Mouse (Mus musculus) MEL-GATA-1-ER (cell line): ENCODE measurements at regions not wholly inside any gene's neighbourhood (a gene's known extent, or its start where the extent isn't known, plus 50 kb on each side); places are given as distances from the start of the nearest gene placed in this dataset.

Experiments
- DNase-seq: peaks from one replicate; pipeline ENCODE4 v3.0.0-alpha.2; 2012; ENCODE audit warnings: low read depth; ENCODE audit errors: extremely low read depth

- DNase-seq: no peak
Observed at GRCm38 (mm10) chr7:115170439-115170838, 426.9 kb downstream of the Insc start.

DNA sequence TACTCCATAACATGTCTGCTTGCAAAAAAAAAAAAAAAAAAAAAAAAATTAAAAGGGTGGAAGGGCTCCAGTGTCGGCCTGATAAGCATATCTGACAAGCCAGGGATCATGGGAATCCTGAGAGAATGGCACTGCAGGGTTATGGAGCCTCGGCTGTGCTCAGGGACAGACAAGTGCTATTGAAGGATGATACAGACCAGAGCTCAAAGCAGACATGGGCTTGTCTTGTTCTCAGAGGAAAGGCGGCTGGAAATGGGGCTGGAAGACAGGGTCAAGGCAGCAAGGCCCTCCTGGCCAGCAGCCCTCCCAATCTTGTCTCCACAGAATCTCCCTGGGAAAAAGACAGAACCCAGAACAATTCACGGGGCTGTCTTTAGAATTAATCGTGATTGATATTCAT, 449.0 kb downstream of the Insc start:
- no peak for DNase-seq

GRCm38 (mm10) chr7:115192992-115193761, 449.7 kb downstream of the Insc start:
- DNase-seq: no peak

DNA sequence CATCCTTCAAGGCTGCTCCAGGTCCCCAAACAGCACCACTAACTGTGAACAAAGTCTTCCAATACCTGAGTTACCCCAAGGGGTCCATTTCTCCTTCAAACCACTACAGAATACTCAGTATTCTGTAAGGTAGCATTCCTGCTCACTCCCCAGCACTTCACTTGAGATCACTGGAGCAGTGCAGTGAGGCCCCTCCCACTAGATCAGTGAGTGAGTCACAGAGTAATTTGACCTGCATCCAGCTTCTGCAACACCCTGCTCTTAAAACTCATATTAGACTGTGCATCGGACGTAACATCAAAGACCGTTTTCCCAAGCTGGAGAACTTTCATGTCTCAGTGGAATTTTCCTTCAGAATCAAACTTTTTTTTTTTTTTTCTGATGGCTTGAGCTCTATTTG, 461.4 kb downstream of the Insc start:
- no peak for DNase-seq

GRCm38 (mm10) chr7:115206479-115207134, 463.1 kb downstream of the Insc start:
- DNase-seq: no peak

DNA sequence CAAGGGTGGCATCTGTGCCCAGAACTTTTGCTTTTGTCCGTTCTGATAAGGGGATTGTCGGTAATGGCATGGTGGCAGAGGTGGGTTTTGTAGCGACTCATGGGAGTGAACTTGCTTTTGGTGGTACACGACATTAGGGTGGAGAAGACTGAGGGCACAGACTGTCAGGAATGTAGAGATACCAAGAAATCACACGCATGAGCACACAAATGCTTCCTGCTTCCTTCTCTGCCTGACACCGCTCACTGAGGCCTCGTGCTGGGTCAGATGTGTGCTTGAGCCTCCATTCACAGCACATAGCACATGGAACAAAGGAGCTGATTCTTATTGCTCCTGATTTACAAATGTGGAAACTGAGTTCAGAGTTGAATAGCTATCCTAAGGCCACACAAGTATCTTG, 465.3 kb downstream of the Insc start:
- no peak for DNase-seq

DNA sequence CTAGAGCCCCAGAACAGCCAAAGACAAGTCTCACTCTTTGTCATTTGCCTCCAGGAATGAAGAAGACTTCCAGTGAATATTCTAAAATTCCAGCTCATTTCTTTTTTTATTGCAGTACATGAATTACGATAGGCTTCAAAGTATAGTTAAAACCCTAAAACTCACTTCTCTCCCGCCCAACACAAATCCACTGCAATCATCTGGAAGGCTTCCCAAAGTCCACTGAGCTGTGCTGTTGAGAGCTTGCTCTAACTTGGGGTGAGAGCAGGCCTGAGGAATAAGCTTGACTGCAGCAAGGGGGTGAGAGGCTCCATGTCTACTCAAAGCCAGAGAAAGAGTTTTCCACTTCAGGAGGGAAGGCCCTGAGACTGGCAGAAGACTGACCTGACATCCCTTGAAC, 466.5 kb downstream of the Insc start:
- no peak for DNase-seq

DNA sequence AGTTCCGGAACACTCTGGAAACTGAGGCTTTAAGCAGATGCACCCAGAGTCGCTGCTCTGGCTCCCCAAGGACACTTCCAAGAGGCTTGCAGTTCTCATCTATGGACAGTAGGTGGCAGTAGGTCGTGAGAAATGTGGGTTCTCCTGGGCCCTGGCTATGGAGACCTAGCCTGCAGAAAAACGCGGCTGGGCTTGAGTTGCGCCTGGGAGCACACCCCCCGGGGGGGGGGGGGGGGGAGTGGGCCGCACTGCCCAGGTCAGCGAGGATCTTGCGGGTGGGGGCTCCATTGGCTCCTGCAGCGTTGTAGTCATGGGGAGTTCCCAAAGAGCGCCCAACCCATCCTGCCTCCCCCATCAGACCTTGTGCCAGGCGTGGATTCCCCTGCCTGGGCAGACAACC, 473.3 kb downstream of the Insc start:
- peak; percentile 59 for DNase-seq

DNA sequence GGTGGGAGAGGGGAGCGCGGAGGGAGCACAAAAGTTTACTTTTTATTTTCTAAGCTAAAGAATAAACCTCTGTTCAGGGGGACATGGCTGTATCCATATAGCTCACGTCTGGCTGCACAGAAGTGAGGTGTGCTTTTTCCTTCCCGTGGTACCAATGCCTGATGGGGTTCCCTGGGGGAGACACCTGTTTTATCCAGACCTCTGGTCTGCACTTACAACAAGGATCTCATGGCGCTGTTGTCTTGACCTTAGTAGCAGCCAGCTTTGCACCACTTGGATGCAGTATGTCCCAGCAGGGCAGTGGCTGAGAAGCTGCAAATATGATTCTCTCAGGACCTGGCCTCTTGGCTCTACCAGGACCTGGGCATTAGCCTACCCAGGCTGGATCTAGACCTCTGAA, 473.8 kb downstream of the Insc start:
- DNase-seq: no peak

DNA sequence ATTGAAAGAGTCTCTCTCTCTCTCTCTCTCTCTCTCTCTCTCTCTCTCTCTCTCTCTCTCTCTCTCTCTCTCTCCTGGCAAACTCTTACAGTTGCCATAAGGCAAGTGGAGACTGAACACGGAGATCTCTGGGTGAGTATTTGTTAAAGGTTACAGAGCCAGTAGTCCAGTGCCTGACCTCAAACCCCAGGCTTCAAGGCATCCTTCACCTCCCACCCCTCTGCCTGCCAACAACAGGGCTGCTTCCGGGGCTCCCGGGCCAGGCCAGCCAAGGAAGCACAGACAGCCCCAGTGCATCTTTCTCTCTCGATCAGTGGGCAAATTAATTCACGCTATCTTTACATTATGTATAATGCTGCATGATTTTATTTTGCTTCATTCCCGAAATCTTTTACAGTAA, 474.2 kb downstream of the Insc start:
- DNase-seq: no peak

DNA sequence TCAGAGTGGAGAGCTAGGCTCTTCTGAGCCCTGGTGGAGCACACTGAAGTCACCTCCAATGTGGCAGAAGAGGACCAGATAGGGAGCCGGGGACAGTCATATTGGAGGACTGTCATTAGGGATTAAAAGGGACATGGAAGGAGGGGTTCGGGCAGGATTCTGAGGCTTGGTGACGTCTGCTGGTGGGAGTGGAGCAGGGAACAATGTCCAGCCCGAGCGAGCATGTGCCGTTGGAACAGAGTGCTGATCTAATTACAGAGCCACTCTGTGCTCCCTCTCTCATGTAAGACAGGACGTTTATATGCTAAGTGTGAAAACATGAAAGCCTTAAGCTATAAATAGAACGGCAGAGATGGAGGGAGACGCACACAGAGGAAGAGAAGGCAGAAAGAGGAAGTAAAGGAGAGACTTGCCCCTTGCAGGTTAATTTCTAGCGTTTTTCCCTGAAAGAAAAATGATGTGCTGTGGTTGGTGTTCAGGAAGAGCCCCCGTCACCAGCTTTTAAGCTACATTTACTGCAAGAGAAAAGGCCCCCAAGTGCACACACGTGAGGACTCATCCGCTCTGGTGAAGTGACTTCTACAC, 475.2 kb downstream of the Insc start:
- DNase-seq: peak; percentile 29

DNA sequence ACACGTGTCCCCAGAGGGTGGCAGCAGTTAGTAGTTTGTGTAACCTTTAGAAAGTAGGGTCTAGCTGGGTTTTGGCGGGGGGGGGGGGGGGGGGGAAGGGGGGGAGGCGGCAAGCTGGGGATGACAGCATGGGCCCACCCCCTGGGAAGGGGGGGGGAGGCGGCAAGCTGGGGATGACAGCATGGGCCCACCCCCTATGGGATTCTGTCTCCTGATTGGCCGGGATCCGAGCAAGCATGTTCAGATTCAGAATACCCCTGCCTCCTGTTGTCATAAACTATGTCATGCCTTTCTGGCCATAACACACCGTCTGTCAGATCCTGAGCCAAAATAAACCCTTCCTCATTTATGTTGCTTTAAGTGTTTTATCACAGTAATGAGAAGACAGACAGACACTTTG, 479.1 kb downstream of the Insc start:
- DNase-seq: no peak

GRCm38 (mm10) chr7:115230525-115230924, 487.0 kb downstream of the Insc start:
- no peak for DNase-seq

GRCm38 (mm10) chr7:115233850-115234436, 490.4 kb downstream of the Insc start:
- no peak for DNase-seq

DNA sequence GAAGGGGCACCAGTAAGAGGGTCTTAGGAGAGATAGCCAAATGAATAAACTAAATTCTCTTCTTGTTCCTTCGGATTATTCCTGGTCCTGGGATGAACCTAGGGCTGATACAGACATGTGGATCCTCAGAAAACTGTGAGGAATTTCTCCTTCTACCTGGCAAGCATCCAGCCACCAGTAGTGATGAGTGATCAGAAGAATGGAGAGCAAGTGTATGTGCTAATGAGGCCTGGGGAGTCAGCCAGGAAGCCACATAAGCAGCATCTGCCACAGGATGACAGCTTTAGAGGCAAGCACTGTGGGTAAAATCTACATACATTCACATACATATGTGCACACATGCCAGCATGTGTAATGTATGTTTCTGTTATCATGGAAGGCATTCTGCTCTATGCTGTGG, 493.6 kb downstream of the Insc start:
- no peak for DNase-seq

DNA sequence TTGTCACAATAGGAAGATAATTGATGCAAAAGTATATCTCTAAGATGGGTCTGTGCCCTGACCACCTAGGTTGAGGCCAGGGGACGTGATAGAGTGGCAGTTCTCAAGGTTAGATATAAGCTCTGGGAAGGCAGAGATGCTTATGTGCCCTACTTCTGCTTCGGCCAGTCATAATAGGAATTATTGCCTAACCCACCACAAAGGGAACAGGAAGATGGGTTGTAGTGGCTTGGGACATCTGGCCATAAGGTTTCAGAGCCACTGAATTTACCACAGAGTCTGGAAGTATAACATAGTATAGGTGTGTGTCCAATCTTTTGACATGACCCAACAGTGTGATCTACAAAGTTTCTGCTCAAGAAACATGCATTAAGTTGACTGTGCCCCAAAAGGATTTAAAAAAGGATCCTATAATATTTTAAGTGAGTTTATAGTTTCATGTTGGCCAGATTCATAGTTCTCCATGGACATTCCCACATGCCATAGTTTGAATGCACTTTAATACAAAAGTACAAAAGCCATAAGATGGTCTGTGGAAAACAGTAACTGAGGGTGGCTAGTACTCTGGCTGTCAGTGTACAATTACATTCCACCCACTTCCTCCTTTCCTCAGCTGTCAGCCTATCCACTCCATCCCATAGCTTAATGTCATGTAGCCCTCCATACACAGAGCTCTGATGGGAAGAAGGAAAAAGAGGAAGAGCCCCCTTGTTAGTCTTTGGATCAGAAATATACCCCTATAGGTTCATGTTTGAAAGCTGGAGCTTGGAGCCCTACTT, 508.3 kb downstream of the Insc start:
- DNase-seq: no peak

GRCm38 (mm10) chr7:115252370-115252750, 508.9 kb downstream of the Insc start:
- DNase-seq: no peak

DNA sequence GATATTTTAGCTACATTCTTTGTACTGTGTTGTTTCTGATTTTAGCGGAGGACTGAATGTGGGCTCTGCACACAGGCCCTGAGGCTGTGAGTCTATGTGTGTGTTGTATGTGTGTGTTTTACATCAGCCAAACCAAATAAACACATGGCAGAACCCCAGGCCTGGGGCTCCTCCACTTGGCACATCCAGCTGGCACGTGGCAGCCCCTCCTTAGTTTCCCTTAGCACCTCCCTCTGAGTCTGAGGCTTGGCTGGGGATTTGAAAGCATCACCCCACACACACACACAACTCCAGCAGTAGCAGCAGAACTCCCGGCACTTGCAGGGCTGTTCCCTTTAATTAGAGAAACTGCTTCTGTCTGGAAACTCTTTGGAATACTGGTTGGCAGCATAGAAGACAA, 515.1 kb downstream of the Insc start:
- no peak for DNase-seq

DNA sequence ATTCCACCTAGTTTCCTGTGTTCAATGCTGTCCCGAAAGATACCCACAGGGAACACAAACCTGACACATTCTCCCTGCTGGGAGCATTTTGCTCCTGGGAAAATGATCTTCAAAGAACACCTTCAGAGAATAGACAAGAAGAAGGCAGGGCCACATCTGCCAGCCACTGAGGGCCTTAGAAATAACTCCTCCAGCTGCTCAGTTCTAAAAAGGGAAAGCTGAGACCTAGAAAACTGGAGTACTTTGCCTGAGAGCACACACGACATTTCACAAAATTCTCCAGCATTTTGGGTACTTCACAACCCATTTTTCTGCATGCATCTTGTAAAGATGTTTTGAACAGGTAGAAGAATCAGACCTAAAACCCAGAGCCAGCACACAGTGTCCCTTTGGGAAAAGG, 519.6 kb downstream of the Insc start:
- no peak for DNase-seq

DNA sequence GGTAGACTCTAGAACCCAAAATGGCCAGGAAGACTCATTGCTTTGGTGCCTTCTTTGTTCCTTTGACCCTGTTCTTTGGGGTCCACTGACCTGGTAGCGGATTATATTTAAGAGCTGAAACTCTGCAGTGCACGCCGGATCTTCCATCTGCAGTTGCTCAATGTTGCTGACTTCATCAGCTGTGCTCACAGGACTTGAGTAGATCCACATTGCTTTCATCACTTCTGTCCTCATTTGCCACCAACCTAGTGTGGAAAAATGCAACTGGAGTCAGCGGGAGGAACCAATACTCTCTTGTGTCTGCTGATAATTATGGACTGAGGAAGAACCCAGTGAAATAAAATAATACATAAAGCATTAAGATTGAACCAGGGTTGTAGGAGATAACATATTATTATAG, 522.6 kb downstream of the Insc start:
- DNase-seq: no peak

DNA sequence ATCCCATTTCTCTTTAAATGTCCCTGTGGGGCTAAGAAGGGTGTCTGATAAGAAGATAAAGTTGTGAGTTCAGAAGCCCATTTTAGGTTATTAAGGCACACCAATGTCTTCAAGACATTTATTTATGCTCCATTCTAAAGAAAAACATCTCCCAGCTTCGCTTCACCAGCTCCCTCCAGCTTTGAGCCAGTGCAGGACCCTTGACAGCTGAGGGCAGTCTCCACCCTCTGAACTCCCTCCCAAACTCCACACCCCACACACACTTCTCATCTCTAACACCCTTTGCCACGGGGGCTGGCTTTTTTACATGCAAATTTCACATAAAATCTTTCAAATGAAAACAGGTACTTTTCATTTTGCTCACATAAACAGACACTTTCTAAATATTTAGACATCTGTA, 527.3 kb downstream of the Insc start:
- DNase-seq: no peak

DNA sequence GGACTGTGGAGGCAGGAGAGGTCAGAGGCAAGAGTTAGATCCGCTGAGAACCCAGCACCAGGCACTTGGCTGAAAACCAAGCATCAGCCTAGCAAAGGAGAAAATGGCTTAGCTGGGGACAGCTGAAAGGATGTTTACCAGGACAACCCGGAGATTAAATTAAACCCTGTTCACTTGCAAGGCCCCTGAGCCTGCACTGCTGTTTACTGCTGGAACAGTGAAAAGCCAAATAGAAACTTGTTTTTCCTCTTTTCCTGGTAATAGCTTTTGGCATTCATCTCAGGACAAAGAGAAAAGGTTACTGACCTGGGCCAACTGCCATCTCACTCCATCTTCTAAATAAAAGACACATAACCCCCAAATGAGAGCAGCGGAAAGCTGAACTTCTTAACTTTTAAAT, 531.3 kb downstream of the Insc start:
- DNase-seq: no peak
